Mouse (Mus musculus): ENCODE results near the gene Olfr1335. TPM values are rescaled to one million over a fixed set of nuclear protein-coding genes. Genes with fewer than 3 reads are reported as not detected.

Gene Olfr1335
- not detected in 2 replicates for polyA plus RNA-seq (2021; fragmentation: Nextera tagmentation)
- long read RNA-seq, experiment 1: 0 reads
- long read RNA-seq, experiment 2: 0 reads

DNA sequence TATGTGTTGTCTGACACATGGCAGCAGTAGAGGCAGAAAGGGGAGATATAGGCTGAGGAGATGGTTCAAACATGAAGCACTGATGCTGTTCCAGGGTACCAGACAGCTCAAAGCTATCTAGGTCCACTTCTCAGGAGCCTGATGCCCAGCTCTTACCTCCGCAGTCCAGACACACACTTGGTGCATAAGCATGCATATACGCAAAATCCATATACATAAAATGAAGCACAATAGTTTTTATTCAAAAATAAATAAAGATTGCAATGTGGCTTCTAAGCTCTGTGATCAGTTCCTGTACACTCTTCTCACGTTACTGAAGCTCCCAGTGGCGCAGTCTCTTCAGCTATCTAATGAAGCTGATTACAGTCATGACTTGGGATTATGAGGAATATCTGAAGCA, at the start of gene Olfr1335:
TSS of gene Olfr1335 (minus strand) at position 101 of the 400 bp plus-strand sequence.

DNA sequence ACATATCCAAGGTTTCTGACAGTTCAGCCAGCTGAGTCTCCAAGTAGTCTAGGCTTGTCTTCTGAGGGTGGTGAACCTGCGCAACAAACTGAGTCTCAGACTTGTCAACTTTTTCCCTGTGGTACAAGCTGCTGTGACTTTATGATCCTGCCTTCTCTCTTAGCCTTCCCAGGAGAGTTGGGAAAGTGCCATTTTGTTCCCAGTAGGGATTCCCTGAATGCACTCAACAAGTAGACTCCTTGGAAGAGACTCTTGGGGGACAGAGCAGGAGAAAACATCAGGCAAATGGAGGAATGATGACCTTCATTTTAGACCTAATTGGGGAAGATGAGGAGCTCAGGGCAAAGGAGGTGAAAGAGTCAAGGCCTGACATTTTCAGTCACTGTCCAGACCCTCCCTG, 26.4 kb upstream of the Olfr1335 start, which contains the start of gene Olfr1333:
TSS of gene Olfr1333 (minus strand) at position 101 of the 400 bp plus-strand sequence.

DNA sequence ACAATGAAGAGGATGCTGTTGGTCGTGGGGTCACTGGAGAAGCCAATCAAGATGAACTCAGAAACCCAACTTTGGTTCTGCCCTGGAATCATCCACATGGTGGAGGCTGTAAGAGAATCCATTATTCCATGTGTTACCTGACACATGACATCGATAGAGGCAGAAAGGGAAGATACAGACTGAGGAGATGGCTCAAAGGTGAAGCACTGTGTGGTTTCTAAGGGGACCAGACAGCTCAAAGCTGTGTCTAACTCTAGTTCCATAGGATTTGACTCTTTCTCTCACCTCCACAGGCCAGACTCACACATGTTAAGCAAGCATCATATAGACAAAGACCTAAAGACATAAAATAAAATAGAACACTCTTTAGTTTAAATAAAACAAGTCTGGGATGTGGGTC, 27.3 kb downstream of the Olfr1335 start, which contains the start of gene Olfr1337:
TSS of gene Olfr1337 (minus strand) at position 101 of the 400 bp plus-strand sequence.

Other genes starting within 250 kb of the Olfr1335 start
- gene Cfap57, start 189.2 kb downstream of the Olfr1335 start, polyA plus RNA-seq (2021; fragmentation: Nextera tagmentation): 0.35 and 0.40 TPM in 2 replicates
- gene Ebna1bp2, start 189.1 kb downstream of the Olfr1335 start, polyA plus RNA-seq (2021; fragmentation: Nextera tagmentation): 38.1 and 47.7 TPM in 2 replicates
- not detected in 2 replicates for gene Olfr62, start 151.0 kb downstream of the Olfr1335 start, polyA plus RNA-seq (2021; fragmentation: Nextera tagmentation)
- not detected in 2 replicates for gene Olfr1342, start 117.2 kb downstream of the Olfr1335 start, polyA plus RNA-seq (2021; fragmentation: Nextera tagmentation)
- not detected in 2 replicates for gene Olfr1341, start 106.4 kb downstream of the Olfr1335 start, polyA plus RNA-seq (2021; fragmentation: Nextera tagmentation)
- not detected in 2 replicates for gene Olfr1340, start 89.8 kb downstream of the Olfr1335 start, polyA plus RNA-seq (2021; fragmentation: Nextera tagmentation)
- gene Olfr1339, start 77.8 kb downstream of the Olfr1335 start, polyA plus RNA-seq (2021; fragmentation: Nextera tagmentation): not detected in 2 replicates
- not detected in 2 replicates for gene Olfr1338, start 51.2 kb downstream of the Olfr1335 start, polyA plus RNA-seq (2021; fragmentation: Nextera tagmentation)
- gene Olfr1337, start 27.4 kb downstream of the Olfr1335 start, polyA plus RNA-seq (2021; fragmentation: Nextera tagmentation): not detected in 2 replicates
- gene Olfr1333, start 26.3 kb upstream of the Olfr1335 start, polyA plus RNA-seq (2021; fragmentation: Nextera tagmentation): not detected in 2 replicates
- gene Olfr1331, start 54.7 kb upstream of the Olfr1335 start, polyA plus RNA-seq (2021; fragmentation: Nextera tagmentation): not detected in 2 replicates
- gene Olfr1330, start 78.7 kb upstream of the Olfr1335 start, polyA plus RNA-seq (2021; fragmentation: Nextera tagmentation): not detected in 2 replicates
- gene Olfr1329, start 107.5 kb upstream of the Olfr1335 start, polyA plus RNA-seq (2021; fragmentation: Nextera tagmentation): not detected in 2 replicates
- gene Olfr1328, start 128.7 kb upstream of the Olfr1335 start, polyA plus RNA-seq (2021; fragmentation: Nextera tagmentation): not detected in 2 replicates
- gene Lao1, start 151.6 kb upstream of the Olfr1335 start, polyA plus RNA-seq (2021; fragmentation: Nextera tagmentation): not detected in 2 replicates

Measured in left cerebral cortex, adult 6 months (tissue).